Mouse (Mus musculus): ENCODE data around the gene Mcm9. TPM values are rescaled to one million over a fixed set of nuclear protein-coding genes. Genes with fewer than 3 reads are reported as not detected.

Gene Mcm9
- polyA plus RNA-seq, 1 experiment from 2014 or later = 3.7 TPM

- 4% methylated on average over 24 of the region's 27 CpGs for WGBS (ENCODE audit: insufficient replicate concordance)
- peak overlapping the region; percentile 95 for H3K4me2 ChIP-seq (ENCODE audit: low read depth, low read length)
- no peaks in the 10 kb centered on the region for H3K9me3 ChIP-seq (replicated peaks; ENCODE audit: control insufficient read depth, low read length)
- no peak for ATAC-seq (ENCODE audit: low read depth)
- peaks cover 17% of the 10 kb centered on the region for H3K4me1 ChIP-seq (ENCODE audit: control insufficient read depth, low read depth, low read length)
- H3K36me3 ChIP-seq (ENCODE audit: control insufficient read depth, insufficient read depth) = peaks cover 4% of the 10 kb centered on the region; the same call in 1 of the 2 replicates
- peak overlapping the region; percentile 97 for H3K4me3 ChIP-seq (ENCODE audit: low read depth, low read length)
- H3K27ac ChIP-seq (ENCODE audit: low read length) = peak overlapping the region; percentile 84
- peak overlapping the region; percentile 72 for H3K9ac ChIP-seq (ENCODE audit: low read depth, low read length)
- no peaks in the 10 kb centered on the region for H3K27me3 ChIP-seq (ENCODE audit: control insufficient read depth, insufficient read depth, low read depth, low read length)
These were observed 34.2 kb downstream of the Mcm9 start for GRCm38 (mm10) chr10:53595744-53596676.

- WGBS (ENCODE audit: insufficient replicate concordance) = 74% methylated on average over 3 of the region's 3 CpGs
- Histone ChIP-seq H3K36me3 (ENCODE audit: control insufficient read depth, insufficient read depth) (no peaks in the 10 kb centered on the region), H3K27me3 (ENCODE audit: control insufficient read depth, insufficient read depth, low read depth, low read length) (no peaks in the 10 kb centered on the region), H3K4me1 (ENCODE audit: control insufficient read depth, low read depth, low read length) (no peaks in the 10 kb centered on the region), H3K9ac (ENCODE audit: low read depth, low read length) (no peak overlapping the region), H3K4me3 (ENCODE audit: low read depth, low read length) (no peak overlapping the region), H3K27ac (ENCODE audit: low read length) (no peak overlapping the region), H3K4me2 (ENCODE audit: low read depth, low read length) (no peak overlapping the region), H3K9me3 (replicated peaks; ENCODE audit: control insufficient read depth, low read length) (no peaks in the 10 kb centered on the region)
- no peak for ATAC-seq (ENCODE audit: low read depth)
These were observed 44.5 kb downstream of the Mcm9 start for GRCm38 (mm10) chr10:53585777-53586176.

DNA sequence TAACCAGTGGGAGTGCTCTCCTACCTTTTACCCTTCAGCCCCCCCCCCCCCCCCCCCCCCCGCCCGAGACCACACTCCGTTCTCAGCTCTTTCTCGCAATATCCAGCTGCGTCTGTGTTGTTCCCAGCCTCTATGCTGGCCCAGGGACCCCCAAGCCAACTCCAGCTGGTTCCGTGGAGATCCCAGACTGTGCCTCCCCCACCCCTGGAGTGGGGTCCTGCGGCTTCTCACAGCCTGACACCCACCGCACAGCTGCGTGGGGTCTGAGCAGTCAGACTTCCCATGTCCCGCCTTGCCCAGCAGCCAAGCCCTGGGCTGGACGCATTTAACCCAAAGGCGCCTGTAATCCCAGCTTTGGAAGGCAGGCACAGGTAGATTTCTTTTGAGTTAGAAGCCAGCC, 49.2 kb downstream of the Mcm9 start:
- Histone ChIP-seq H3K4me2 (ENCODE audit: low read depth, low read length) (peak overlapping the region; percentile 62), H3K4me3 (ENCODE audit: low read depth, low read length) (peak overlapping the region; percentile 39), H3K9ac (ENCODE audit: low read depth, low read length) (no peak overlapping the region), H3K9me3 (replicated peaks; ENCODE audit: control insufficient read depth, low read length) (no peaks in the 10 kb centered on the region), H3K4me1 (ENCODE audit: control insufficient read depth, low read depth, low read length) (no peaks in the 10 kb centered on the region), H3K36me3 (ENCODE audit: control insufficient read depth, insufficient read depth) (no peaks in the 10 kb centered on the region), H3K27me3 (ENCODE audit: control insufficient read depth, insufficient read depth, low read depth, low read length) (no peaks in the 10 kb centered on the region), H3K27ac (ENCODE audit: low read length) (no peak overlapping the region)
- WGBS (ENCODE audit: insufficient replicate concordance) = 47% methylated on average over 9 of the region's 12 CpGs
- ATAC-seq (ENCODE audit: low read depth) = no peak

DNA sequence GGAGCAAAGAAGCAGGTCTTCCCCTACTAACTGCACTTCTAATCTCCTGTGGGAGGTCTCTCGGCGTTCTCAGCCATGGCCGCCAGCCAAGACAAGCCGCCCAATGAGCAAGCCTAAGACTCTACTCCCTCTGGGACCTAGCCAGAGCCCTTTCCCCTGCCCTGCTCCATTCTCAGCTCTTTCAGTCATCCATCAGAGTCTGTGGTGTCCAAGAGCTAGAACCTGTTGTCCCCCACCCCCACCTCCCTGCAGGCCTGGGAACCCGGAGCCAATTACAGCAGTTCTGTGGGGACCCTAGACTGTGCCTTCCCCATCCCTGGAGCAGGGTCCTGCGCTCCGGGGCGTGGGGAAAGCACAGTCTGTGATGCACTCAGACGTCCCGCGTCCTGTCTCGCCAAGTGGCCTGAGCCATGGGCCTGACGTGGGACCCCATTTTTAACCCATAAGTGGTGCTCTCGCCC, 49.6 kb downstream of the Mcm9 start:
- no peak overlapping the region for H3K27ac ChIP-seq (ENCODE audit: low read length)
- no peaks in the 10 kb centered on the region for H3K9me3 ChIP-seq (replicated peaks; ENCODE audit: control insufficient read depth, low read length)
- H3K9ac ChIP-seq (ENCODE audit: low read depth, low read length) = peak overlapping the region; percentile 31; the same call in 1 of the 2 replicates
- H3K4me3 ChIP-seq (ENCODE audit: low read depth, low read length) = peak overlapping the region; percentile 39
- H3K4me1 ChIP-seq (ENCODE audit: control insufficient read depth, low read depth, low read length) = no peaks in the 10 kb centered on the region
- H3K27me3 ChIP-seq (ENCODE audit: control insufficient read depth, insufficient read depth, low read depth, low read length) = no peaks in the 10 kb centered on the region
- WGBS (ENCODE audit: insufficient replicate concordance) = 38% methylated on average over 14 of the region's 14 CpGs
- peak overlapping the region; percentile 62 for H3K4me2 ChIP-seq (ENCODE audit: low read depth, low read length)
- no peaks in the 10 kb centered on the region for H3K36me3 ChIP-seq (ENCODE audit: control insufficient read depth, insufficient read depth)
- no peak for ATAC-seq (ENCODE audit: low read depth)

- no peak for ATAC-seq (ENCODE audit: low read depth)
- no peak overlapping the region for H3K27ac ChIP-seq (ENCODE audit: low read length)
- 51% methylated on average over 7 of the region's 7 CpGs for WGBS (ENCODE audit: insufficient replicate concordance)
- no peak overlapping the region for H3K9ac ChIP-seq (ENCODE audit: low read depth, low read length)
- peak overlapping the region; percentile 62; the same call in 1 of the 2 replicates for H3K4me2 ChIP-seq (ENCODE audit: low read depth, low read length)
- no peak overlapping the region; the same call in 1 of the 2 replicates for H3K4me3 ChIP-seq (ENCODE audit: low read depth, low read length)
- H3K9me3 ChIP-seq (replicated peaks; ENCODE audit: control insufficient read depth, low read length) = no peaks in the 10 kb centered on the region
- no peaks in the 10 kb centered on the region for H3K27me3 ChIP-seq (ENCODE audit: control insufficient read depth, insufficient read depth, low read depth, low read length)
- no peaks in the 10 kb centered on the region for H3K36me3 ChIP-seq (ENCODE audit: control insufficient read depth, insufficient read depth)
- H3K4me1 ChIP-seq (ENCODE audit: control insufficient read depth, low read depth, low read length) = no peaks in the 10 kb centered on the region
These were observed 50.1 kb downstream of the Mcm9 start for GRCm38 (mm10) chr10:53580137-53580536.

GRCm38 (mm10) chr10:53568531-53568930, 61.7 kb downstream of the Mcm9 start:
- Histone ChIP-seq H3K27ac (ENCODE audit: low read length) (no peak overlapping the region), H3K9me3 (replicated peaks; ENCODE audit: control insufficient read depth, low read length) (no peaks in the 10 kb centered on the region), H3K27me3 (ENCODE audit: control insufficient read depth, insufficient read depth, low read depth, low read length) (no peaks in the 10 kb centered on the region), H3K9ac (ENCODE audit: low read depth, low read length) (no peak overlapping the region), H3K36me3 (ENCODE audit: control insufficient read depth, insufficient read depth) (no peaks in the 10 kb centered on the region), H3K4me3 (ENCODE audit: low read depth, low read length) (no peak overlapping the region), H3K4me2 (ENCODE audit: low read depth, low read length) (no peak overlapping the region), H3K4me1 (ENCODE audit: control insufficient read depth, low read depth, low read length) (no peaks in the 10 kb centered on the region)
- no peak for ATAC-seq (ENCODE audit: low read depth)

GRCm38 (mm10) chr10:53565538-53565937, 64.7 kb downstream of the Mcm9 start:
- ATAC-seq (ENCODE audit: low read depth) = no peak
- H3K27ac ChIP-seq (ENCODE audit: low read length) = no peak overlapping the region
- no peaks in the 10 kb centered on the region for H3K9me3 ChIP-seq (replicated peaks; ENCODE audit: control insufficient read depth, low read length)
- no peaks in the 10 kb centered on the region for H3K4me1 ChIP-seq (ENCODE audit: control insufficient read depth, low read depth, low read length)
- WGBS (ENCODE audit: insufficient replicate concordance) = 60% methylated on average over 2 of the region's 2 CpGs
- no peaks in the 10 kb centered on the region for H3K36me3 ChIP-seq (ENCODE audit: control insufficient read depth, insufficient read depth)
- H3K4me2 ChIP-seq (ENCODE audit: low read depth, low read length) = no peak overlapping the region
- no peaks in the 10 kb centered on the region for H3K27me3 ChIP-seq (ENCODE audit: control insufficient read depth, insufficient read depth, low read depth, low read length)
- no peak overlapping the region for H3K9ac ChIP-seq (ENCODE audit: low read depth, low read length)
- no peak overlapping the region for H3K4me3 ChIP-seq (ENCODE audit: low read depth, low read length)

DNA sequence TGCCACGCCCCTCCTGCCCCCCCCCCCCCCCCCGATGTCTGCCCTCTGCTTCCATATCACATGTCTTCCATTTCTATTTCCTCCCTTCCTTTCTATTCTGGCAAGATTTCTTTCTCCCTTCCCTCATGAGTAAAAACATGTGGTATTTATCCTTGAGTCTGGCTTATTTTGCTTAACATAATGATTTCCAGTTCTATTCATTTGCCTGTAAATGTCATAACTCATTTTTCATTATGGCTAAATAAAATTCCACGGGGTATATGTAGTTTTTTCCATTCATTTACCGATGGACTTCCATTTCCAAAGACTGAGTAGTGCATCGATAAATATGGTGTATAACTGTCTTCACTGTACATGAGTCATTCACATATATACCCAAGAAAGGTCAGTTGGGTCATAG, 68.2 kb downstream of the Mcm9 start:
- 77% methylated on average over 5 of the region's 5 CpGs for WGBS (ENCODE audit: insufficient replicate concordance)
- Histone ChIP-seq H3K36me3 (ENCODE audit: control insufficient read depth, insufficient read depth) (no peaks in the 10 kb centered on the region), H3K9ac (ENCODE audit: low read depth, low read length) (no peak overlapping the region), H3K9me3 (replicated peaks; ENCODE audit: control insufficient read depth, low read length) (no peaks in the 10 kb centered on the region), H3K4me2 (ENCODE audit: low read depth, low read length) (no peak overlapping the region), H3K4me1 (ENCODE audit: control insufficient read depth, low read depth, low read length) (no peaks in the 10 kb centered on the region), H3K27ac (ENCODE audit: low read length) (no peak overlapping the region), H3K4me3 (ENCODE audit: low read depth, low read length) (no peak overlapping the region), H3K27me3 (ENCODE audit: control insufficient read depth, insufficient read depth, low read depth, low read length) (no peaks in the 10 kb centered on the region)
- ATAC-seq (ENCODE audit: low read depth) = no peak

- H3K9ac ChIP-seq (ENCODE audit: low read depth, low read length) = no peak overlapping the region
- H3K4me3 ChIP-seq (ENCODE audit: low read depth, low read length) = no peak overlapping the region
- ATAC-seq (ENCODE audit: low read depth) = no peak
- peaks cover 7% of the 10 kb centered on the region for H3K36me3 ChIP-seq (ENCODE audit: control insufficient read depth, insufficient read depth)
- H3K4me2 ChIP-seq (ENCODE audit: low read depth, low read length) = no peak overlapping the region
- no peak overlapping the region for H3K27ac ChIP-seq (ENCODE audit: low read length)
- 81% methylated on average over 7 of the region's 7 CpGs for WGBS (ENCODE audit: insufficient replicate concordance)
- H3K27me3 ChIP-seq (ENCODE audit: control insufficient read depth, insufficient read depth, low read depth, low read length) = no peaks in the 10 kb centered on the region
- H3K9me3 ChIP-seq (replicated peaks; ENCODE audit: control insufficient read depth, low read length) = no peaks in the 10 kb centered on the region
- H3K4me1 ChIP-seq (ENCODE audit: control insufficient read depth, low read depth, low read length) = no peaks in the 10 kb centered on the region
These were observed 92.6 kb downstream of the Mcm9 start for GRCm38 (mm10) chr10:53537596-53537995.

Measured in liver, embryonic 16.5 days (tissue).